Mouse (Mus musculus): ENCODE data around the gene Trim11. TPM values are rescaled to one million over a fixed set of nuclear protein-coding genes. Genes with fewer than 3 reads are reported as not detected.

Gene Trim11
- polyA plus RNA-seq, 1 experiment = 1.0 TPM

- Histone ChIP-seq H3K9me3 (ENCODE audit: control insufficient read depth, low read length) (peaks cover 16% of the 10 kb centered on the region), H3K27me3 (ENCODE audit: control insufficient read depth) (peaks cover 50% of the 10 kb centered on the region), H3K4me3 (replicated peaks) (no peak overlapping the region), H3K4me1 (ENCODE audit: control insufficient read depth) (peaks cover 34% of the 10 kb centered on the region), H3K36me3 (ENCODE audit: control insufficient read depth) (peaks cover 7% of the 10 kb centered on the region)
- TF ChIP-seq TAL1 (IDR thresholded peaks at IDR 0.05; ENCODE audit: low read length) (no peak), GATA1 (IDR thresholded peaks at IDR 0.05; ENCODE audit: low read length) (no peak)
Observed at GRCm38 (mm10) chr11:58963543-58963942, 14.3 kb upstream of the Trim11 start.

GRCm38 (mm10) chr11:58964216-58964615 lies 13.7 kb upstream of the Trim11 start:
- no peak for TF ChIP-seq TAL1 (IDR thresholded peaks at IDR 0.05; ENCODE audit: low read length)
- TF ChIP-seq GATA1 (IDR thresholded peaks at IDR 0.05; ENCODE audit: low read length) = no peak
- Histone ChIP-seq H3K27me3 (ENCODE audit: control insufficient read depth) (peaks cover 50% of the 10 kb centered on the region), H3K36me3 (ENCODE audit: control insufficient read depth) (peaks cover 6% of the 10 kb centered on the region), H3K9me3 (ENCODE audit: control insufficient read depth, low read length) (peaks cover 16% of the 10 kb centered on the region), H3K4me3 (replicated peaks) (no peak overlapping the region), H3K4me1 (ENCODE audit: control insufficient read depth) (peaks cover 32% of the 10 kb centered on the region)

GRCm38 (mm10) chr11:58965001-58965760 lies 12.7 kb upstream of the Trim11 start:
- peaks cover 16% of the 10 kb centered on the region for H3K9me3 ChIP-seq (ENCODE audit: control insufficient read depth, low read length)
- peaks cover 25% of the 10 kb centered on the region for H3K4me1 ChIP-seq (ENCODE audit: control insufficient read depth)
- no peak overlapping the region for H3K4me3 ChIP-seq (replicated peaks)
- H3K36me3 ChIP-seq (ENCODE audit: control insufficient read depth) = peaks cover 12% of the 10 kb centered on the region
- TF ChIP-seq GATA1 (IDR thresholded peaks at IDR 0.05; ENCODE audit: low read length) (no peak), TAL1 (IDR thresholded peaks at IDR 0.05; ENCODE audit: low read length) (no peak)
- peaks cover 49% of the 10 kb centered on the region for H3K27me3 ChIP-seq (ENCODE audit: control insufficient read depth)

- peaks cover 33% of the 10 kb centered on the region for H3K36me3 ChIP-seq (ENCODE audit: control insufficient read depth)
- H3K27me3 ChIP-seq (ENCODE audit: control insufficient read depth) = peaks cover 27% of the 10 kb centered on the region
Observed at GRCm38 (mm10) chr11:58967346-58967745, 10.5 kb upstream of the Trim11 start.

GRCm38 (mm10) chr11:58968551-58968950 lies 9.3 kb upstream of the Trim11 start:
- Histone ChIP-seq H3K4me3 (replicated peaks) (no peak overlapping the region), H3K36me3 (ENCODE audit: control insufficient read depth) (peaks cover 35% of the 10 kb centered on the region), H3K4me1 (ENCODE audit: control insufficient read depth) (peaks cover 17% of the 10 kb centered on the region), H3K27me3 (ENCODE audit: control insufficient read depth) (peaks cover 15% of the 10 kb centered on the region), H3K9me3 (ENCODE audit: control insufficient read depth, low read length) (no peaks in the 10 kb centered on the region)
- TF ChIP-seq TAL1 (IDR thresholded peaks at IDR 0.05; ENCODE audit: low read length) (no peak), GATA1 (IDR thresholded peaks at IDR 0.05; ENCODE audit: low read length) (no peak)

More at GRCm38 (mm10) chr11:58967346-58967745, 10.5 kb upstream of the Trim11 start:
- Histone ChIP-seq H3K9me3 (ENCODE audit: control insufficient read depth, low read length) (peaks cover 2% of the 10 kb centered on the region), H3K4me3 (replicated peaks) (no peak overlapping the region), H3K4me1 (ENCODE audit: control insufficient read depth) (peaks cover 20% of the 10 kb centered on the region)
- TF ChIP-seq TAL1 (IDR thresholded peaks at IDR 0.05; ENCODE audit: low read length) (no peak), GATA1 (IDR thresholded peaks at IDR 0.05; ENCODE audit: low read length) (no peak)

GRCm38 (mm10) chr11:58969027-58969426 lies 8.9 kb upstream of the Trim11 start:
- Histone ChIP-seq H3K4me3 (replicated peaks) (no peak overlapping the region), H3K36me3 (ENCODE audit: control insufficient read depth) (peaks cover 35% of the 10 kb centered on the region), H3K4me1 (ENCODE audit: control insufficient read depth) (peaks cover 17% of the 10 kb centered on the region), H3K27me3 (ENCODE audit: control insufficient read depth) (peaks cover 11% of the 10 kb centered on the region), H3K9me3 (ENCODE audit: control insufficient read depth, low read length) (no peaks in the 10 kb centered on the region)
- TF ChIP-seq GATA1 (IDR thresholded peaks at IDR 0.05; ENCODE audit: low read length) (no peak), TAL1 (IDR thresholded peaks at IDR 0.05; ENCODE audit: low read length) (no peak)

GRCm38 (mm10) chr11:58969659-58970058 lies 8.2 kb upstream of the Trim11 start:
- Histone ChIP-seq H3K4me1 (ENCODE audit: control insufficient read depth) (peaks cover 22% of the 10 kb centered on the region), H3K27me3 (ENCODE audit: control insufficient read depth) (peaks cover 8% of the 10 kb centered on the region), H3K36me3 (ENCODE audit: control insufficient read depth) (peaks cover 39% of the 10 kb centered on the region), H3K9me3 (ENCODE audit: control insufficient read depth, low read length) (no peaks in the 10 kb centered on the region), H3K4me3 (replicated peaks) (no peak overlapping the region)
- TF ChIP-seq TAL1 (IDR thresholded peaks at IDR 0.05; ENCODE audit: low read length) (no peak), GATA1 (IDR thresholded peaks at IDR 0.05; ENCODE audit: low read length) (no peak)

GRCm38 (mm10) chr11:58970831-58971530 lies 6.9 kb upstream of the Trim11 start:
- TF ChIP-seq TAL1 (IDR thresholded peaks at IDR 0.05; ENCODE audit: low read length) (no peak), GATA1 (IDR thresholded peaks at IDR 0.05; ENCODE audit: low read length) (no peak)
- H3K36me3 ChIP-seq (ENCODE audit: control insufficient read depth) = peaks cover 40% of the 10 kb centered on the region
- no peak overlapping the region for H3K4me3 ChIP-seq (replicated peaks)
- no peaks in the 10 kb centered on the region for H3K9me3 ChIP-seq (ENCODE audit: control insufficient read depth, low read length)
- H3K4me1 ChIP-seq (ENCODE audit: control insufficient read depth) = peaks cover 30% of the 10 kb centered on the region
- no peaks in the 10 kb centered on the region for H3K27me3 ChIP-seq (ENCODE audit: control insufficient read depth)

GRCm38 (mm10) chr11:58971796-58972195 lies 6.1 kb upstream of the Trim11 start:
- H3K9me3 ChIP-seq (ENCODE audit: control insufficient read depth, low read length) = no peaks in the 10 kb centered on the region
- TF ChIP-seq TAL1 (IDR thresholded peaks at IDR 0.05; ENCODE audit: low read length) = no peak
- TF ChIP-seq GATA1 (IDR thresholded peaks at IDR 0.05; ENCODE audit: low read length) = no peak
- H3K4me1 ChIP-seq (ENCODE audit: control insufficient read depth) = peaks cover 32% of the 10 kb centered on the region
- H3K27me3 ChIP-seq (ENCODE audit: control insufficient read depth) = no peaks in the 10 kb centered on the region
- no peak overlapping the region for H3K4me3 ChIP-seq (replicated peaks)
- H3K36me3 ChIP-seq (ENCODE audit: control insufficient read depth) = peaks cover 40% of the 10 kb centered on the region

Data from erythroblast, embryonic 14.5 days (primary cell).